Mouse (Mus musculus) ES-E14 (cell line): ENCODE measurements at regions not wholly inside any gene's neighbourhood (a gene's known extent, or its start where the extent isn't known, plus 50 kb on each side); places are given as distances from the start of the nearest gene placed in this dataset.

Experiments used
- CHD2 ChIP-seq: IDR thresholded peaks from 2 replicates; pipeline ENCODE4 v1.6.1; 2014; ENCODE audit warnings: mild to moderate bottlenecking, low read depth, low read length, inconsistent platforms
- HCFC1 ChIP-seq: IDR thresholded peaks from 2 replicates; pipeline ENCODE4 v1.6.1; 2012; ENCODE audit warnings: low read length, inconsistent platforms, borderline replicate concordance; ENCODE audit not compliant: insufficient read depth
- MAFK ChIP-seq: IDR thresholded peaks from 2 replicates; pipeline ENCODE4 v1.6.1; 2014; ENCODE audit warnings: mild to moderate bottlenecking, low read depth, low read length, inconsistent platforms; ENCODE audit not compliant: insufficient read depth
- ZC3H11A ChIP-seq: IDR thresholded peaks from 2 replicates; pipeline ENCODE4 v1.6.1; 2012; ENCODE audit warnings: low read depth, mild to moderate bottlenecking, inconsistent platforms, low read length, borderline replicate concordance
- ZNF384 ChIP-seq: IDR thresholded peaks from 2 replicates; pipeline ENCODE4 v1.6.1; 2012; ENCODE audit warnings: low read depth, low read length, inconsistent platforms

- TF ChIP-seq ZNF384 (no peak), MAFK (no peak), HCFC1 (no peak), ZC3H11A (no peak), CHD2 (no peak)
Measured at GRCm38 (mm10) chr7:83043746-83044145, 176.6 kb downstream of the Mex3b start.
